Mouse (Mus musculus): ENCODE measurements at regions not wholly inside any gene's neighbourhood (a gene's known extent, or its start where the extent isn't known, plus 50 kb on each side); places are given as distances from the start of the nearest gene placed in this dataset.

GRCm38 (mm10) chr16:71108979-71109378 lies 795.2 kb downstream of the Gbe1 start:
- DNase-seq (peak; percentile 62), ATAC-seq (peak; percentile 55)
- no peaks in the 10 kb centered on the region for H3K9me3 ChIP-seq (ENCODE audit: low read length)
- no peak overlapping the region for H3K27ac ChIP-seq (ENCODE audit: low read depth, low read length)
- H3K27me3 ChIP-seq (ENCODE audit: insufficient read depth, low read length) = no peaks in the 10 kb centered on the region
- no peaks in the 10 kb centered on the region for H3K4me1 ChIP-seq (ENCODE audit: insufficient read depth)
- TF ChIP-seq CTCF (IDR thresholded peaks at IDR 0.05; ENCODE audit: low read depth) = no peak
- no peak overlapping the region for H3K4me3 ChIP-seq (ENCODE audit: low read depth, low read length)
- no peak overlapping the region for H3K9ac ChIP-seq
- H3K4me2 ChIP-seq (ENCODE audit: low read depth) = no peak overlapping the region
- WGBS = 54% methylated on average over 1 of the region's 1 CpGs
- no peaks in the 10 kb centered on the region for H3K36me3 ChIP-seq (ENCODE audit: insufficient read depth)

GRCm38 (mm10) chr16:71114301-71114700 lies 800.6 kb downstream of the Gbe1 start:
- H3K4me2 ChIP-seq (ENCODE audit: low read depth) = no peak overlapping the region
- no peak overlapping the region for H3K4me3 ChIP-seq (ENCODE audit: low read depth, low read length)
- H3K9me3 ChIP-seq (ENCODE audit: low read length) = no peaks in the 10 kb centered on the region
- H3K9ac ChIP-seq = no peak overlapping the region
- WGBS = 83% methylated on average over 3 of the region's 3 CpGs
- no peak for TF ChIP-seq CTCF (IDR thresholded peaks at IDR 0.05; ENCODE audit: low read depth)
- no peak overlapping the region for H3K27ac ChIP-seq (ENCODE audit: low read depth, low read length)
- ATAC-seq (no peak), DNase-seq (no peak)
- no peaks in the 10 kb centered on the region for H3K4me1 ChIP-seq (ENCODE audit: insufficient read depth)
- H3K27me3 ChIP-seq (ENCODE audit: insufficient read depth, low read length) = no peaks in the 10 kb centered on the region
- no peaks in the 10 kb centered on the region for H3K36me3 ChIP-seq (ENCODE audit: insufficient read depth)

GRCm38 (mm10) chr16:71120706-71121105 lies 807.0 kb downstream of the Gbe1 start:
- Histone ChIP-seq H3K9ac (no peak overlapping the region), H3K4me1 (ENCODE audit: insufficient read depth) (no peaks in the 10 kb centered on the region), H3K4me2 (ENCODE audit: low read depth) (no peak overlapping the region), H3K4me3 (ENCODE audit: low read depth, low read length) (no peak overlapping the region), H3K36me3 (ENCODE audit: insufficient read depth) (no peaks in the 10 kb centered on the region), H3K9me3 (ENCODE audit: low read length) (no peaks in the 10 kb centered on the region), H3K27me3 (ENCODE audit: insufficient read depth, low read length) (no peaks in the 10 kb centered on the region), H3K27ac (ENCODE audit: low read depth, low read length) (no peak overlapping the region)
- 93% methylated on average over 5 of the region's 5 CpGs for WGBS
- ATAC-seq = no peak
- no peak for TF ChIP-seq CTCF (IDR thresholded peaks at IDR 0.05; ENCODE audit: low read depth)
- no peak for DNase-seq

- WGBS = 75% methylated on average over 4 of the region's 4 CpGs
- DNase-seq (no peak), ATAC-seq (no peak)
- Histone ChIP-seq H3K9ac (no peak overlapping the region), H3K27ac (ENCODE audit: low read depth, low read length) (no peak overlapping the region), H3K27me3 (ENCODE audit: insufficient read depth, low read length) (no peaks in the 10 kb centered on the region), H3K4me1 (ENCODE audit: insufficient read depth) (no peaks in the 10 kb centered on the region), H3K9me3 (ENCODE audit: low read length) (no peaks in the 10 kb centered on the region), H3K4me2 (ENCODE audit: low read depth) (no peak overlapping the region), H3K36me3 (ENCODE audit: insufficient read depth) (no peaks in the 10 kb centered on the region), H3K4me3 (ENCODE audit: low read depth, low read length) (no peak overlapping the region)
- TF ChIP-seq CTCF (IDR thresholded peaks at IDR 0.05; ENCODE audit: low read depth) = no peak
Observed at GRCm38 (mm10) chr16:71123616-71124015, 809.9 kb downstream of the Gbe1 start.

- ATAC-seq (no peak), DNase-seq (no peak)
- H3K9me3 ChIP-seq (ENCODE audit: low read length) = no peaks in the 10 kb centered on the region
- no peak overlapping the region for H3K4me3 ChIP-seq (ENCODE audit: low read depth, low read length)
- no peak overlapping the region for H3K27ac ChIP-seq (ENCODE audit: low read depth, low read length)
- H3K27me3 ChIP-seq (ENCODE audit: insufficient read depth, low read length) = no peaks in the 10 kb centered on the region
- no peak for TF ChIP-seq CTCF (IDR thresholded peaks at IDR 0.05; ENCODE audit: low read depth)
- no peak overlapping the region for H3K4me2 ChIP-seq (ENCODE audit: low read depth)
- H3K36me3 ChIP-seq (ENCODE audit: insufficient read depth) = no peaks in the 10 kb centered on the region
- H3K4me1 ChIP-seq (ENCODE audit: insufficient read depth) = no peaks in the 10 kb centered on the region
- H3K9ac ChIP-seq = no peak overlapping the region
Observed at GRCm38 (mm10) chr16:71132826-71133225, 819.1 kb downstream of the Gbe1 start.

GRCm38 (mm10) chr16:71138668-71139067 lies 824.9 kb downstream of the Gbe1 start:
- 81% methylated on average over 3 of the region's 3 CpGs for WGBS
- Histone ChIP-seq H3K9ac (no peak overlapping the region), H3K36me3 (ENCODE audit: insufficient read depth) (no peaks in the 10 kb centered on the region), H3K9me3 (ENCODE audit: low read length) (no peaks in the 10 kb centered on the region), H3K4me3 (ENCODE audit: low read depth, low read length) (no peak overlapping the region), H3K4me1 (ENCODE audit: insufficient read depth) (no peaks in the 10 kb centered on the region), H3K27me3 (ENCODE audit: insufficient read depth, low read length) (no peaks in the 10 kb centered on the region), H3K4me2 (ENCODE audit: low read depth) (no peak overlapping the region), H3K27ac (ENCODE audit: low read depth, low read length) (no peak overlapping the region)
- ATAC-seq = no peak
- DNase-seq = no peak
- TF ChIP-seq CTCF (IDR thresholded peaks at IDR 0.05; ENCODE audit: low read depth) = no peak
